12 mouse cellular contexts compared by ENCODE assay signal in the genomic region with DNA sequence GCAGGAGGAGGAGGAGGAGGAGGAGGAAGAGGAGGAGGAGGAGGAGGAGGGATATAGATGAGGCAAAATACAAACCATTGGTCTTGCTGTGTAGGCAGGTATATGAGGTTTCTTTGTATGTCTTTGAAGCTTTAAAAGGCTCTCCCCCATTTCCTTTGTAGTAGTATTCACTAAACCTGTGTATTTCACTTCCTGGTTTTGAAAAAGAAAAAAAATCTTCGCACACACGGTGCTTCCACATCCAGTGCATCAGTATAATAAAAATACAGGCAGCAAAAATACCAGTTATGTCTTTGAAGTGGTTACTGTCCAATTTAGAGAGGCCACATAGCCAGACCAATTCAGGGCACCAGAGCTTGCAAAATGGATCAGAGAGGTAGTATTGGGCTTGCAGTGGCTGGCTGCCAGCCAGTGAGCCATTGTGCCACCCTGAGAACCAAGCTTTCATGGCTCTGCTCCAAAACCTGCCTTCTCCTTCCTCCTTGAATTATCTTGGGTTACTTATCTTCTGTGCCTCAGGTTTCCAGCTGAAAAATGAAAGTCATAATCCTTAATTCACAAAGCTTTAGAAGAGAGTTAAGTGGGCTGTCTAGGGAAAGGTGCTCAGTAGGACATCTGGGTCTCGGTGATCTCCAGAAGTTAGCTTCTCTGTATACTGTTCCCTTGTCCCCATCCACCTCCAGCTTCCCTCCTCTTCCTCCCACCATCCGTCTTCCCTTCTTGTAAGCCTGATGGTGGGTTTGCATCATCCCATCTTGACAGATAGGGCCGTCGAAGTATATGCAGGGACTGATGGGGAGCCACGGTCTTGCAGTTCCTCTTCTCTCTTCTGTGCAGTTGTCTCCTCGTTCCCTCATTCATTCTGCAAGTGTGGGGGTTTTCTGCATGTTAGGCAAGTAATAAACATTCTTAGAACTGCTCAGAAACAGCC.
DNase-seq lines count a peak whose midpoint lies in the region; ATAC-seq and TF ChIP-seq lines count a peak whose summit lies in the region.
"Had no signal": no experiment of that assay in that cellular context is flagged by ENCODE, and none has a peak within 500 bp of the region (broad histone marks: within the 10 kb centered on the region; RNA-seq: fewer than 3 reads in every experiment).

No protein-coding gene starts in this region.

- H3K4me3 ChIP-seq in stomach, postnatal 0 days (ENCODE audit: low read depth, low read length), result no peak overlapping the region
- no peak overlapping the region for H3K4me3 ChIP-seq in forebrain, embryonic 13.5 days
- H3K4me3 ChIP-seq: hindbrain, embryonic 10.5 days; layer of hippocampus, adult 2 months had no signal

- no peak overlapping the region for H3K9ac ChIP-seq in stomach, postnatal 0 days (ENCODE audit: low read length)
- no peak overlapping the region for H3K9ac ChIP-seq in forebrain, embryonic 13.5 days

- H3K9me3 ChIP-seq in stomach, postnatal 0 days (ENCODE audit: control insufficient read depth, low read length), result no peaks in the 10 kb centered on the region
- no peaks in the 10 kb centered on the region for H3K9me3 ChIP-seq in forebrain, embryonic 13.5 days (replicated peaks)
- H3K9me3 ChIP-seq: hindbrain, embryonic 10.5 days had no signal

- 79% methylated on average over 8 of the region's 8 CpGs for WGBS in stomach, postnatal 0 days
- WGBS in forebrain, embryonic 13.5 days, result 84% methylated on average over 8 of the region's 8 CpGs

- TF ChIP-seq CTCF in stomach, postnatal 0 days (IDR thresholded peaks at IDR 0.05; ENCODE audit: low read depth), result no peak

- no peaks in the 10 kb centered on the region for H3K4me1 ChIP-seq in stomach, postnatal 0 days (replicated peaks; ENCODE audit: control insufficient read depth, insufficient read depth)
- peaks cover 7% of the 10 kb centered on the region for H3K4me1 ChIP-seq in forebrain, embryonic 13.5 days
- H3K4me1 ChIP-seq: hindbrain, embryonic 10.5 days had no signal

- H3K36me3 ChIP-seq in stomach, postnatal 0 days (ENCODE audit: control insufficient read depth, insufficient read depth, low read length), result no peaks in the 10 kb centered on the region
- no peaks in the 10 kb centered on the region for H3K36me3 ChIP-seq in forebrain, embryonic 13.5 days (ENCODE audit: poor library complexity, severe bottlenecking)
- H3K36me3 ChIP-seq: hindbrain, embryonic 10.5 days had no signal

- peak; percentile 24; the same call in 1 of the 2 replicates for ATAC-seq in stomach, postnatal 0 days (ENCODE audit: low FRiP score, low TSS enrichment)
- no peak for ATAC-seq in forebrain, embryonic 13.5 days
- ATAC-seq: midbrain, embryonic 16.5 days had no signal

- no peaks in the 10 kb centered on the region for H3K27me3 ChIP-seq in stomach, postnatal 0 days (ENCODE audit: control insufficient read depth, insufficient read depth, low read length)
- no peaks in the 10 kb centered on the region for H3K27me3 ChIP-seq in forebrain, embryonic 13.5 days

- DNase-seq in adrenal gland, postnatal 14 days, result peak; percentile 52
- no peak for DNase-seq in adrenal gland, postnatal 4 days (ENCODE audit: low spot score in 2 of 2)
- peak; percentile 22 for DNase-seq in kidney, postnatal 10 days
- DNase-seq in kidney, adult 8-10 months, result no peak
- peak; percentile 36 for DNase-seq in urinary bladder, postnatal 14 days (ENCODE audit: low spot score)
- DNase-seq in urinary bladder, postnatal 10 days (ENCODE audit: low spot score), result no peak
- peak; percentile 46 for DNase-seq in stomach, postnatal 0 days (ENCODE audit: low spot score)
- DNase-seq: B cell, adult 2 months had no signal

- no peak for TF ChIP-seq EP300 in stomach, postnatal 0 days (optimal IDR thresholded peaks at IDR 0.05)

- no peak overlapping the region for H3K27ac ChIP-seq in stomach, postnatal 0 days (replicated peaks)
- no peak overlapping the region for H3K27ac ChIP-seq in forebrain, embryonic 13.5 days
- H3K27ac ChIP-seq: hindbrain, embryonic 10.5 days; layer of hippocampus, adult 2 months had no signal

- no peak overlapping the region for H3K4me2 ChIP-seq in stomach, postnatal 0 days (replicated peaks; ENCODE audit: low read depth)
- no peak overlapping the region for H3K4me2 ChIP-seq in forebrain, embryonic 13.5 days

Comparison
In these comparisons a context has a peak if more than half of its experiments do, and no peak if none do; other contexts are left out.
1. DNase-seq: peak in adrenal gland, postnatal 14 days (single experiment), kidney, postnatal 10 days (single experiment), urinary bladder, postnatal 14 days (single experiment) and stomach, postnatal 0 days (single experiment); none in adrenal gland, postnatal 4 days (0 of 2), kidney, adult 8-10 months (0 of 2) and urinary bladder, postnatal 10 days (single experiment).